Mouse (Mus musculus): ENCODE measurements around the gene H2-DMb2.

DNA sequence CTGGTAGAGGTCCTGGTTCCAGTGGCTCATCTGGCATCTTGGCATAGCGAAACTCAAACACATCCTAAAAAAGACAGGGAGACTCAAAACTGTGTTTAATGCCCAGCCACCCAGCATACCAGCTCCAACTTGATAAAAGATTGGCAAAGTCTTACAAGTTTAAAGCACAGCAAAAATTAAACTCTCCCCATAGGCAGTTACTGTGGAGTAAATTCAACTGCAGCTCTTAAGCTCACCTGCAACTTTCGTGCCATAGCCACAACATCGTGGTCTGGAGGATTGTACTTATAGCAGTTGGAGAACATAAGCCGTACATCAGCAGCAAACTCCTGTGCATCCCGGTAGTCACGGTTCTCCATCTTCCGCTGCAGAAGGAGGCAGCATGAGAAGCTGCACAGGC lies 29.0 kb upstream of the H2-DMb2 start:
- TF ChIP-seq ZMIZ1 (IDR thresholded peaks at IDR 0.05; ENCODE audit: low read depth, low read length) (no peak), ZKSCAN1 (IDR thresholded peaks at IDR 0.05; ENCODE audit: low read depth, low read length) (no peak), POLR2A (IDR thresholded peaks at IDR 0.05; ENCODE audit: control insufficient read depth in 1 of 2, insufficient read depth in 1 of 2, low read depth in 1 of 2, low read length in 2 of 2, poor library complexity in 1 of 2) (0 out of 4 replicates have a peak, but pooled peaks of 1 of the 2 experiments have one; percentile 37), TAL1 (IDR thresholded peaks at IDR 0.05; ENCODE audit: low read length) (no peak), CTCF (IDR thresholded peaks at IDR 0.05 in 2 of 3, conservative IDR thresholded peaks at IDR 0.05 in 1 of 3; ENCODE audit: control insufficient read depth in 1 of 3, insufficient read depth in 1 of 3, low read depth in 2 of 3, low read length in 3 of 3, poor library complexity in 1 of 3, severe bottlenecking in 1 of 3) (no peak), MAFK (IDR thresholded peaks at IDR 0.05; ENCODE audit: borderline replicate concordance, low read depth, low read length) (no peak)
